Comparison of ENCODE assay signal across 22 mouse cellular contexts in the genomic region with DNA sequence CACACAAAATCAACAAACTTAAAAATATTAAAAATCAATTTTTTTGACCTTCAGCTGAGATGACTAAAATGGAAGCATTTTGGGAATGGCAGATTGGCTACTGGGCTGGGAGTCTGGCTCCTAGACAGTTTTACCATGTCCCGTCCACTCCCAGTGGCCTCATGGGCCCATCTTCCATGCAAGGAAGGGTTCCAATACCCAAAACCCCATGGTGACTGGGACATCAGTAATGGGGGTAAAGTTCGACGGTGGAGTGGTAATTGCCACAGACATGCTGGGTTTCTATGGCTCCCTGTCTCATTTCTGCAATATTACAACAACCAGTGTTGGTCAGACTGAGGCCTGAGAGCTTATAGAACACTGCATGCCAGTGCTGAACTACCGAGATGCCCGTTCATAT.
DNase-seq lines count a peak whose midpoint lies in the region; ATAC-seq lines count a peak whose summit lies in the region.
"Had no signal": no experiment of that assay in that cellular context is flagged by ENCODE, and none has a peak within 500 bp of the region (broad histone marks: within the 10 kb centered on the region; RNA-seq: fewer than 3 reads in every experiment).

No protein-coding gene starts in this region.

- WGBS in heart, embryonic 10.5 days = 89% methylated on average over 5 of the region's 5 CpGs
- 92% methylated on average over 5 of the region's 5 CpGs for whole genome bisulfite sequencing in intestine, embryonic 14.5 days
- 96% methylated on average over 5 of the region's 5 CpGs for WGBS in intestine, embryonic 15.5 days

- no peak overlapping the region for H3K4me2 ChIP-seq in intestine, embryonic 14.5 days (ENCODE audit: low read length)
- H3K4me2 ChIP-seq in intestine, embryonic 15.5 days (replicated peaks) = no peak overlapping the region

- no peaks in the 10 kb centered on the region for H3K27me3 ChIP-seq in heart, embryonic 10.5 days (ENCODE audit: insufficient read depth, poor library complexity, severe bottlenecking)
- peaks cover 3% of the 10 kb centered on the region; the same call in 1 of the 2 replicates for H3K27me3 ChIP-seq in intestine, embryonic 14.5 days (replicated peaks; ENCODE audit: control insufficient read depth, insufficient read depth, low read length)
- H3K27me3 ChIP-seq in intestine, embryonic 15.5 days (replicated peaks) = no peaks in the 10 kb centered on the region
- H3K27me3 ChIP-seq: Patski had no signal

- no peaks in the 10 kb centered on the region for H3K9me3 ChIP-seq in heart, embryonic 10.5 days
- H3K9me3 ChIP-seq in intestine, embryonic 14.5 days (ENCODE audit: control insufficient read depth, low read length) = no peaks in the 10 kb centered on the region
- H3K9me3 ChIP-seq in intestine, embryonic 15.5 days = no peaks in the 10 kb centered on the region
- H3K9me3 ChIP-seq: G1E had no signal

- intact Hi-C loops in heart, postnatal 14 days (cut with DNase I) = loop anchor here (5.0 kb wide), 1 partner anchor 43 kb away; no protein-coding TSS in a partner anchor

- H3K27ac ChIP-seq in heart, embryonic 10.5 days = no peak overlapping the region
- no peak overlapping the region for H3K27ac ChIP-seq in intestine, embryonic 14.5 days (ENCODE audit: low read depth)
- no peak overlapping the region for H3K27ac ChIP-seq in intestine, embryonic 15.5 days
- peak overlapping the region; percentile 71 for H3K27ac ChIP-seq in brown adipose tissue, adult 24 weeks (replicated peaks; ENCODE audit: low read depth, low read length)

- no peak overlapping the region for H3K9ac ChIP-seq in intestine, embryonic 14.5 days (ENCODE audit: low read length)
- H3K9ac ChIP-seq in intestine, embryonic 15.5 days = no peak overlapping the region

- H3K4me3 ChIP-seq in heart, embryonic 10.5 days = no peak overlapping the region
- no peak overlapping the region for H3K4me3 ChIP-seq in intestine, embryonic 14.5 days (ENCODE audit: low read depth, low read length)
- H3K4me3 ChIP-seq in intestine, embryonic 15.5 days (replicated peaks) = no peak overlapping the region
- H3K4me3 ChIP-seq in brown adipose tissue, adult 24 weeks (ENCODE audit: insufficient read depth, low read depth, low read length) = no peak overlapping the region

- peak; percentile 65 for DNase-seq in heart, adult 11 months
- DNase-seq in heart, postnatal 14 days = no peak
- peak; percentile 51 for DNase-seq in heart, embryonic 10.5 days (ENCODE audit: low spot score)
- no peak for DNase-seq in heart, adult 18-20 months
- DNase-seq in intestine, embryonic 14.5 days (ENCODE audit: low spot score) = peak; percentile 37
- DNase-seq in right cerebral cortex, postnatal 4 days = no peak
- DNase-seq: adrenal gland, adult 2 months; adrenal gland, adult 8-10 months; adrenal gland, postnatal 10 days; adrenal gland, postnatal 14 days; adrenal gland, postnatal 25 days; adrenal gland, postnatal 36 days; B cell, adult 2 months; cerebellum, adult 11 months; cerebellum, adult 11-12 months; cerebellum, adult 18-20 months had no signal

- no peaks in the 10 kb centered on the region for H3K4me1 ChIP-seq in heart, embryonic 10.5 days
- H3K4me1 ChIP-seq in intestine, embryonic 14.5 days (replicated peaks; ENCODE audit: control insufficient read depth, insufficient read depth, low read length) = no peaks in the 10 kb centered on the region
- no peaks in the 10 kb centered on the region for H3K4me1 ChIP-seq in intestine, embryonic 15.5 days (replicated peaks)
- H3K4me1 ChIP-seq in brown adipose tissue, adult 24 weeks (ENCODE audit: control insufficient read depth, insufficient read depth, insufficient read length, low read length) = no peaks in the 10 kb centered on the region

- no peak for ATAC-seq in intestine, embryonic 14.5 days (replicated peaks; ENCODE audit: low FRiP score, low TSS enrichment, low read depth)
- no peak for ATAC-seq in intestine, embryonic 15.5 days
- ATAC-seq: activated CD4-positive, CD25-positive, alpha-beta regulatory T cell, adult 4 months; CD4-positive, CD25-positive, alpha-beta regulatory T cell, adult 4 months; Patski had no signal

- H3K36me3 ChIP-seq in heart, embryonic 10.5 days = no peaks in the 10 kb centered on the region
- no peaks in the 10 kb centered on the region for H3K36me3 ChIP-seq in intestine, embryonic 14.5 days (ENCODE audit: control insufficient read depth, insufficient read depth, low read length)
- H3K36me3 ChIP-seq in intestine, embryonic 15.5 days = no peaks in the 10 kb centered on the region
- H3K36me3 ChIP-seq: G1E had no signal

Comparison
In these comparisons a context has a peak if more than half of its experiments do, and no peak if none do; other contexts are left out.
1. DNase-seq: peak in heart, adult 11 months (single experiment), heart, embryonic 10.5 days (single experiment) and intestine, embryonic 14.5 days (single experiment); none in heart, postnatal 14 days (0 of 2), heart, adult 18-20 months (0 of 2) and right cerebral cortex, postnatal 4 days (single experiment).